Mouse (Mus musculus): Measurements from ENCODE around the gene Sox10.

Gene Sox10

DNA sequence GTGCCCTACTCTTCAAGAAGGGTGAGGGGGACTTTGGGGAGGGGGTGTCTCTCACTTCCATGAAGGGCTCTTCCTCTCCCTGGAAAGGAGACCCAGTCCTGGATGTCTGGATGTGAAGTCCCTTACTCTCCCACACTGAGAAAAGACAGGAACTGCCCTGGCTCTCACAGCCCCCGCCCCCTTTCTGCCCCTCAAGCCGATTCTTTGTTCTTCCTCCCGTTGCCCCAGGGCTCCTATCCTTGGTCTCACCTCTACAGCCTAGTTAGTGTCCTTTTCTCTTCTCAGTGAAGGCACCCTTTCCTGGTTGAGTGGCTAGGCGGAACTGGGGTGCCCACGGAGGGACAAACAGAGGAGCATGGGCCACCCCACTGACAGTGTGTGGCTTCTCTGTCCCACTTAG, at the start of gene Sox10:
Gene Sox10, minus strand, starts transcription at position 101 of the 400 bp plus-strand sequence.
- H3K27me3 ChIP-seq (ENCODE audit: insufficient read depth, low read length) = peaks cover 91% of the 10 kb centered on the region
- H3K4me1 ChIP-seq (replicated peaks; ENCODE audit: low read depth, low read length) = peaks cover 60% of the 10 kb centered on the region
- no peaks in the 10 kb centered on the region for H3K36me3 ChIP-seq (ENCODE audit: insufficient read depth, low read length)
- H3K4me3 ChIP-seq (replicated peaks; ENCODE audit: low read length) = peak within 1 kb of the TSS; percentile 73
- TF ChIP-seq CTCF (conservative IDR thresholded peaks at IDR 0.05; ENCODE audit: low read length) (no peak), NANOG (IDR thresholded peaks at IDR 0.05; ENCODE audit: borderline replicate concordance, low read length) (no peak), POU5F1 (IDR thresholded peaks at IDR 0.05; ENCODE audit: borderline replicate concordance, low read length) (no peak)
- H3K9me3 ChIP-seq (ENCODE audit: low read length) = 0 out of 2 replicates have a peak, but pooled peaks cover 4% of the 10 kb centered on the region

- Histone ChIP-seq H3K9me3 (ENCODE audit: low read length) (no peaks in the 10 kb centered on the region), H3K4me3 (replicated peaks; ENCODE audit: low read length) (peak overlapping the region; percentile 67), H3K27me3 (ENCODE audit: insufficient read depth, low read length) (no peaks in the 10 kb centered on the region), H3K36me3 (ENCODE audit: insufficient read depth, low read length) (peaks cover 59% of the 10 kb centered on the region), H3K4me1 (replicated peaks; ENCODE audit: low read depth, low read length) (peaks cover 60% of the 10 kb centered on the region)
- no peak for TF ChIP-seq CTCF (conservative IDR thresholded peaks at IDR 0.05; ENCODE audit: low read length)
- no peak for TF ChIP-seq NANOG (IDR thresholded peaks at IDR 0.05; ENCODE audit: borderline replicate concordance, low read length)
- no peak for TF ChIP-seq POU5F1 (IDR thresholded peaks at IDR 0.05; ENCODE audit: borderline replicate concordance, low read length)
Observed at GRCm38 (mm10) chr15:79213591-79213990, 48.6 kb upstream of the Sox10 start.

- Histone ChIP-seq H3K4me3 (replicated peaks; ENCODE audit: low read length) (peak overlapping the region; percentile 67), H3K9me3 (ENCODE audit: low read length) (no peaks in the 10 kb centered on the region), H3K36me3 (ENCODE audit: insufficient read depth, low read length) (peaks cover 55% of the 10 kb centered on the region), H3K4me1 (replicated peaks; ENCODE audit: low read depth, low read length) (peaks cover 66% of the 10 kb centered on the region), H3K27me3 (ENCODE audit: insufficient read depth, low read length) (no peaks in the 10 kb centered on the region)
- TF ChIP-seq POU5F1 (IDR thresholded peaks at IDR 0.05; ENCODE audit: borderline replicate concordance, low read length) (no peak), NANOG (IDR thresholded peaks at IDR 0.05; ENCODE audit: borderline replicate concordance, low read length) (no peak), CTCF (conservative IDR thresholded peaks at IDR 0.05; ENCODE audit: low read length) (no peak)
Observed at GRCm38 (mm10) chr15:79212750-79213446, 47.9 kb upstream of the Sox10 start.

DNA sequence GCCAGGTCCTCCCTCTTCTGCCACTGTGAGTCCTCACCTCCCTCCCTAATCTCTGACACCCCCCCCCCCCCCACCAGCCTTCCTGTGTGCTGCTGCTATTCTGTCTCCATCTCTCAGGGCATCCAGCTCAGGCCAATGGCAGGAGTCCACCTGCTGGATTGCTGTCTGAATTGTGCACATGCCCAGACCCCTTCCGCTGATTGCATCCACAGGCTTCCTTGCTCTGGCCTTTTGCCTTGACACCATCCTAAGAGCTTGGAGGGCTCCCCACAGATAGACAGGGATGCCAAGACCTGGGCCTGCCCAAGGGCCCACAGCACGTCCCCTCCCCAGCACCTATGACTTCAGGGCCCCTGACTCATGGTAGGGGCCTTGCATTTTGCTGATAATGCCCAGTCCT, 45.3 kb upstream of the Sox10 start:
- H3K27me3 ChIP-seq (ENCODE audit: insufficient read depth, low read length) = peaks cover 6% of the 10 kb centered on the region
- peaks cover 34% of the 10 kb centered on the region for H3K36me3 ChIP-seq (ENCODE audit: insufficient read depth, low read length)
- H3K4me1 ChIP-seq (replicated peaks; ENCODE audit: low read depth, low read length) = peaks cover 80% of the 10 kb centered on the region
- peak overlapping the region; percentile 39; the same call in 1 of the 2 replicates for H3K4me3 ChIP-seq (replicated peaks; ENCODE audit: low read length)
- TF ChIP-seq NANOG (IDR thresholded peaks at IDR 0.05; ENCODE audit: borderline replicate concordance, low read length) = no peak
- TF ChIP-seq POU5F1 (IDR thresholded peaks at IDR 0.05; ENCODE audit: borderline replicate concordance, low read length) = no peak
- no peak for TF ChIP-seq CTCF (conservative IDR thresholded peaks at IDR 0.05; ENCODE audit: low read length)
- no peaks in the 10 kb centered on the region for H3K9me3 ChIP-seq (ENCODE audit: low read length)

DNA sequence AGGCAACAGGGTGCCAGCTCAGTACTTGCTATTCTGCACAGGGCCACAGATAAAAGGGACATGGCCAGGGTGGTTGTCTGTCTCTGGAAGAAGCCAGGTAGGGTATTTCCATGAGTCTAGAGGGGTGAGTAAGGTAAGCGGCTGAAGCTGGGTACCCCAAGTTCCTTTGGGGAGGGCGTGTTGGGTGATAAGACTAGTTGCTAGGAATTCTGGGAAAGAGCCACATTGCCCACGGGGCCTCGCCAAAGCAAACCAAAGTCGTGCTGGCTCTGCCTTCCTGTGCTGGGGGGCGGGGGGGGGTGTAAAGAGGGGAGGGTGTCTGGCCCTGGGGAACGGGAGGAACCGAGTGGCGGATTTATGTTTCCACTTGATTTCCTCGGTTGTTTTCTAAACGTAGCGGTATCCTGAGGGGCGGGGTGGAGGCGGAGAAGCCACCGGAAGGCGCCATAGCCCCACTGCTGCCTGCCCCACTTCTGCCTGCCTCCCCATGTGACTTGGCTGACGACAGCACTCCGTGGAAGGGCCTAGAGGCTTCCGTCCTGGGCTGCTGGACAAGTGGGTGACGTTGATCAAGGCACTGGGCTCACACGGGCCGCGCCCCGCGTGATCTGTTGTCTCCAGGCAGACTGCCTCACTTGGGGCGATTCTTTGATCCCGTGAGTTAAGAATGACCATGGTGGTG, 43.9 kb upstream of the Sox10 start:
- H3K27me3 ChIP-seq (ENCODE audit: insufficient read depth, low read length) = peaks cover 20% of the 10 kb centered on the region
- TF ChIP-seq CTCF (conservative IDR thresholded peaks at IDR 0.05; ENCODE audit: low read length) = no peak
- TF ChIP-seq NANOG (IDR thresholded peaks at IDR 0.05; ENCODE audit: borderline replicate concordance, low read length) = no peak
- TF ChIP-seq POU5F1 (IDR thresholded peaks at IDR 0.05; ENCODE audit: borderline replicate concordance, low read length) = no peak
- H3K36me3 ChIP-seq (ENCODE audit: insufficient read depth, low read length) = peaks cover 20% of the 10 kb centered on the region

GRCm38 (mm10) chr15:79208211-79208610, 43.2 kb upstream of the Sox10 start:
- Histone ChIP-seq H3K4me3 (replicated peaks; ENCODE audit: low read length) (no peak overlapping the region), H3K9me3 (ENCODE audit: low read length) (no peaks in the 10 kb centered on the region), H3K27me3 (ENCODE audit: insufficient read depth, low read length) (peaks cover 24% of the 10 kb centered on the region), H3K36me3 (ENCODE audit: insufficient read depth, low read length) (peaks cover 17% of the 10 kb centered on the region), H3K4me1 (replicated peaks; ENCODE audit: low read depth, low read length) (peaks cover 67% of the 10 kb centered on the region)
- TF ChIP-seq NANOG (IDR thresholded peaks at IDR 0.05; ENCODE audit: borderline replicate concordance, low read length) = no peak
- no peak for TF ChIP-seq CTCF (conservative IDR thresholded peaks at IDR 0.05; ENCODE audit: low read length)
- no peak for TF ChIP-seq POU5F1 (IDR thresholded peaks at IDR 0.05; ENCODE audit: borderline replicate concordance, low read length)

More for the DNA sequence above, 43.9 kb upstream of the Sox10 start:
- Histone ChIP-seq H3K9me3 (ENCODE audit: low read length) (no peaks in the 10 kb centered on the region), H3K4me1 (replicated peaks; ENCODE audit: low read depth, low read length) (peaks cover 74% of the 10 kb centered on the region), H3K4me3 (replicated peaks; ENCODE audit: low read length) (peak overlapping the region; percentile 77)

- TF ChIP-seq NANOG (IDR thresholded peaks at IDR 0.05; ENCODE audit: borderline replicate concordance, low read length) = no peak
- no peak for TF ChIP-seq CTCF (conservative IDR thresholded peaks at IDR 0.05; ENCODE audit: low read length)
- TF ChIP-seq POU5F1 (IDR thresholded peaks at IDR 0.05; ENCODE audit: borderline replicate concordance, low read length) = no peak
- Histone ChIP-seq H3K4me1 (replicated peaks; ENCODE audit: low read depth, low read length) (peaks cover 43% of the 10 kb centered on the region), H3K9me3 (ENCODE audit: low read length) (no peaks in the 10 kb centered on the region), H3K27me3 (ENCODE audit: insufficient read depth, low read length) (peaks cover 61% of the 10 kb centered on the region), H3K4me3 (replicated peaks; ENCODE audit: low read length) (peak overlapping the region; percentile 43), H3K36me3 (ENCODE audit: insufficient read depth, low read length) (no peaks in the 10 kb centered on the region)
Observed at GRCm38 (mm10) chr15:79202575-79202974, 37.5 kb upstream of the Sox10 start.

DNA sequence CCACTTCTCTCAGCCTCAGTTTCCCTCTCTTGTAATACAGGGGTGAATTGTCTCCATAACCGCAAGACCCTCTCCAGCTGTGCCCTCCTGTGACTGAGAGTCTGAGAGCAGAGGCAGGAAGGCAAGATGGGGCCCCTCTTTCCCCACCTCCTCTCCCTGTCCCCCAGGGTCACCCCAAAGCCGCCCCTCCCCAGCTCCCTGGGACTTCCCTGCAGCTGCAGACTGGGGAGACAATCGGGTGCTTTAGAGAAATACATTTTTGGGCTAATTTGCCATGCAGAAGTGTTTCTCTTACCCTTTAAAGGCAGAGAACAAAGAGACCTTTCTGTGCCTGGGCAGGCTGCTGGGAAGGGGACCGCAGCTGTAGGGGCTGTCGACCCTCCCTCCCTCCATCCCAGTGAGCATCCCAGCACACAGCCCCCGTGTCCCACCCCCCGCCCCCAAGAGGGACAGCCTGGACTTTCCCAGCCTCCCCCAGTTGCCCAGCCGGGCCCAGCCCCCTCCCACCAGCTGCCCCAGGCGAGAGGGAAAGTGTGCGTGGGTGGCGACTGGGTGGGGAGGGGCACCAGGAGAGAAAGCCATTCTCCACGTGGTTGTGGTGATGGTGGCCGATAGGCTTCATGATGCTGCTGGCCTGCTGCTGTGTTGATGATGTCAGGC, 36.6 kb upstream of the Sox10 start:
- H3K36me3 ChIP-seq (ENCODE audit: insufficient read depth, low read length) = no peaks in the 10 kb centered on the region
- TF ChIP-seq NANOG (IDR thresholded peaks at IDR 0.05; ENCODE audit: borderline replicate concordance, low read length) (no peak), POU5F1 (IDR thresholded peaks at IDR 0.05; ENCODE audit: borderline replicate concordance, low read length) (no peak), CTCF (conservative IDR thresholded peaks at IDR 0.05; ENCODE audit: low read length) (no peak)
- no peak overlapping the region for H3K4me3 ChIP-seq (replicated peaks; ENCODE audit: low read length)
- H3K27me3 ChIP-seq (ENCODE audit: insufficient read depth, low read length) = peaks cover 61% of the 10 kb centered on the region
- H3K9me3 ChIP-seq (ENCODE audit: low read length) = no peaks in the 10 kb centered on the region
- peaks cover 35% of the 10 kb centered on the region for H3K4me1 ChIP-seq (replicated peaks; ENCODE audit: low read depth, low read length)

All from E14TG2a.4 (cell line).